Mouse (Mus musculus): ENCODE measurements at regions not wholly inside any gene's neighbourhood (a gene's known extent, or its start where the extent isn't known, plus 50 kb on each side); places are given as distances from the start of the nearest gene placed in this dataset.
A peak's percentile ranks its signal among the peaks of the same experiment; 100 is the strongest.
"Not testable (repeated sequence)": the region's sequence is repeated elsewhere in the genome, so short reads cannot be mapped to it uniquely, and the experiment has no call there.

DNA sequence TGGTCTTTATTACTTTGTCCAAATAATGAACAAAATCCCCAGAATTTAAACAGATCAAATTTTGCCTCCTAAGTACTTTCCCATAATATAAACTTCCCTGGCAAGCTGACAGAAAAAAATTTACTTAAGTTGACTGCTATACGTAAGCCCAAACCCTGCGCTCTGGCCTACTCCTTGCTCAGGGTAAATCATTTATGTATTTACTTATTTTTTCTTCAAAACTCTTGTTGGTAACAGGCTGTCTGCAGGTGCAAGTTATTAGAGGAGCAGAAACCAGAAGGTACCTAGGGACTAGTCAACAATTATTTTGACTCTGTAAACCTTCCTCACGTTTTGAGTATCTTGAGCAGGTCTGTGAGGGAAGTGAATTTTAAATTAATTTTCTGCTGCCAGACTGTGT is 2615.7 kb downstream of the Poteg start:
- H3K4me1 ChIP-seq (ENCODE audit: control insufficient read depth, insufficient read depth, low read length) = no peaks in the 10 kb centered on the region
- TF ChIP-seq CTCF (IDR thresholded peaks at IDR 0.05; ENCODE audit: borderline replicate concordance, insufficient read depth, low read depth, low read length) (no peak), POLR2A (IDR thresholded peaks at IDR 0.05; ENCODE audit: borderline replicate concordance, insufficient read depth, low read length) (no peak)
- H3K27me3 ChIP-seq (ENCODE audit: control insufficient read depth, insufficient read depth, low read length) = no peaks in the 10 kb centered on the region
- no peak for DNase-seq
- no peak overlapping the region for H3K4me3 ChIP-seq (replicated peaks; ENCODE audit: insufficient read depth, low read depth, low read length)
- H3K27ac ChIP-seq (ENCODE audit: insufficient read depth, low read length) = no peak overlapping the region
- WGBS = 86% methylated on average over 3 of the region's 3 CpGs

DNA sequence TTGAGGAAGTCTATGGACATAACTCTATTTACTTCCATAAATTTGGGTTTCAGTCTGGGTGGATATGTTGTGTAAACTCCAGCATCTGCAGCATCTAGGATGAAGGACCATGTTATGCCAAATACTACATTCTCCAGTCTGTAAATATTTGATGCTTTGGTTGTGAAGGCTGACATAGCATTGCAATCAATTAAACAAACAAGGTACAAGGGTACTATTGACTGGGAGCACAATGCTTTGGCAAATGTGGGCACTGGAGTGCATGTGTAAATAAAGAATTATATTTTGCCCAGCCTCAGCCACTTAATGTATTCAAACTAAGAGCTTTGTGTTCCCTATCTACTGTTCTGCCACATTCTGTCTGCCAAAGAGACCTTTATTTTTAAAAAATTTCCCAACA is 2630.3 kb downstream of the Poteg start:
- H3K27me3 ChIP-seq (ENCODE audit: control insufficient read depth, insufficient read depth, low read length) = no peaks in the 10 kb centered on the region
- DNase-seq = no peak
- H3K4me1 ChIP-seq (ENCODE audit: control insufficient read depth, insufficient read depth, low read length) = no peaks in the 10 kb centered on the region
- no peak for TF ChIP-seq POLR2A (IDR thresholded peaks at IDR 0.05; ENCODE audit: borderline replicate concordance, insufficient read depth, low read length)
- no peak for TF ChIP-seq CTCF (IDR thresholded peaks at IDR 0.05; ENCODE audit: borderline replicate concordance, insufficient read depth, low read depth, low read length)
- no peak overlapping the region for H3K4me3 ChIP-seq (replicated peaks; ENCODE audit: insufficient read depth, low read depth, low read length)
- H3K27ac ChIP-seq (ENCODE audit: insufficient read depth, low read length) = no peak overlapping the region

GRCm38 (mm10) chr8:30127766-30128165 is 2680.3 kb downstream of the Poteg start:
- WGBS = 81% methylated on average over 3 of the region's 3 CpGs
- TF ChIP-seq POLR2A (IDR thresholded peaks at IDR 0.05; ENCODE audit: borderline replicate concordance, insufficient read depth, low read length) (no peak), CTCF (IDR thresholded peaks at IDR 0.05; ENCODE audit: borderline replicate concordance, insufficient read depth, low read depth, low read length) (no peak)
- Histone ChIP-seq H3K4me1 (ENCODE audit: control insufficient read depth, insufficient read depth, low read length) (no peaks in the 10 kb centered on the region), H3K4me3 (replicated peaks; ENCODE audit: insufficient read depth, low read depth, low read length) (no peak overlapping the region), H3K27ac (ENCODE audit: insufficient read depth, low read length) (no peak overlapping the region), H3K27me3 (ENCODE audit: control insufficient read depth, insufficient read depth, low read length) (no peaks in the 10 kb centered on the region)
- DNase-seq = no peak

GRCm38 (mm10) chr8:30134999-30135398 is 2687.5 kb downstream of the Poteg start:
- Histone ChIP-seq H3K4me1 (ENCODE audit: control insufficient read depth, insufficient read depth, low read length) (no peaks in the 10 kb centered on the region), H3K27ac (ENCODE audit: insufficient read depth, low read length) (no peak overlapping the region), H3K27me3 (ENCODE audit: control insufficient read depth, insufficient read depth, low read length) (no peaks in the 10 kb centered on the region), H3K4me3 (replicated peaks; ENCODE audit: insufficient read depth, low read depth, low read length) (no peak overlapping the region)
- peak in 1 of 2 experiments; percentile 2 for DNase-seq
- 84% methylated on average over 6 of the region's 6 CpGs for WGBS
- TF ChIP-seq CTCF (IDR thresholded peaks at IDR 0.05; ENCODE audit: borderline replicate concordance, insufficient read depth, low read depth, low read length) (no peak), POLR2A (IDR thresholded peaks at IDR 0.05; ENCODE audit: borderline replicate concordance, insufficient read depth, low read length) (no peak)

DNA sequence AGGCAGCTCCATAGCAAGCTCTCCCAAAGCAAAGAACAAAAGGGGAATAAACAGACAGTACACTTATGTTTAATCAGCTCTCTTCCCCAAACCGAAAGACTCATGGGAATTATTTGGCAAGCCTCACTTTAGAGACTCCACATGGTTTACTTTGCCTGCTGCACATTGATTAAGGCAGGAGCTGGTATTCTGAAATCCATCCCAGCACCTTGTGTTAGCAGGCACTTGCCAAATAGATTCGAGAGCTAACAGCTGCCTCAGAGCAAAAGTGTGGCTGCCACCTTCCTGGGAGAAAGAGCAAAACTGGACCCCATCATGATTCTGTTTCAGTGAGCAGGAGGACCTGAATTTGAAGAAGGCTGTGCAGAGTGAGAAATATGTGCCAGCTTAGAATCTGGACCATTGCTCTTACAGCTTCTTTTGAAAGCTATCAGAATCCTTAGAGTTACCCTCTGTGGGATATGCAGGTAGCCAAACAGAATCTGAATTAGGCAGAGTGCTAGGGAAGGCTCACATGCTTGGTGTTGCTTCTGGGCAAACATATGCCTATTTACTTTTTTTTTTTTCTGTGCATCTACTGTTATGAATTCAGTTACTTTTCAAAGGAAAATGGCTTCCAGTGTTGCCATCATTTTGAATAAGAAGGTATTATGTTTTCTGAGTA is 2703.8 kb downstream of the Poteg start:
- DNase-seq = no peak
- H3K27me3 ChIP-seq (ENCODE audit: control insufficient read depth, insufficient read depth, low read length) = no peaks in the 10 kb centered on the region
- no peak overlapping the region for H3K27ac ChIP-seq (ENCODE audit: insufficient read depth, low read length)
- H3K4me3 ChIP-seq (replicated peaks; ENCODE audit: insufficient read depth, low read depth, low read length) = no peak overlapping the region
- no peak for TF ChIP-seq CTCF (IDR thresholded peaks at IDR 0.05; ENCODE audit: borderline replicate concordance, insufficient read depth, low read depth, low read length)
- no peak for TF ChIP-seq POLR2A (IDR thresholded peaks at IDR 0.05; ENCODE audit: borderline replicate concordance, insufficient read depth, low read length)
- no peaks in the 10 kb centered on the region for H3K4me1 ChIP-seq (ENCODE audit: control insufficient read depth, insufficient read depth, low read length)
- 5% methylated on average over 2 of the region's 2 CpGs for WGBS

GRCm38 (mm10) chr8:30152921-30153320 is 2705.5 kb downstream of the Poteg start:
- H3K4me3 ChIP-seq (replicated peaks; ENCODE audit: insufficient read depth, low read depth, low read length) = no peak overlapping the region
- TF ChIP-seq CTCF (IDR thresholded peaks at IDR 0.05; ENCODE audit: borderline replicate concordance, insufficient read depth, low read depth, low read length) (no peak), POLR2A (IDR thresholded peaks at IDR 0.05; ENCODE audit: borderline replicate concordance, insufficient read depth, low read length) (no peak)
- H3K27ac ChIP-seq (ENCODE audit: insufficient read depth, low read length) = no peak overlapping the region
- no peak for DNase-seq
- no peaks in the 10 kb centered on the region for H3K27me3 ChIP-seq (ENCODE audit: control insufficient read depth, insufficient read depth, low read length)
- WGBS = 59% methylated on average over 4 of the region's 4 CpGs
- H3K4me1 ChIP-seq (ENCODE audit: control insufficient read depth, insufficient read depth, low read length) = no peaks in the 10 kb centered on the region

GRCm38 (mm10) chr8:30171881-30172280 is 2724.4 kb downstream of the Poteg start:
- no peaks in the 10 kb centered on the region for H3K27me3 ChIP-seq (ENCODE audit: control insufficient read depth, insufficient read depth, low read length)
- DNase-seq = peak in 1 of 2 experiments; percentile 2
- WGBS = 15% methylated on average over 1 of the region's 1 CpGs
- H3K4me3 ChIP-seq (replicated peaks; ENCODE audit: insufficient read depth, low read depth, low read length) = no peak overlapping the region
- no peak overlapping the region for H3K27ac ChIP-seq (ENCODE audit: insufficient read depth, low read length)
- TF ChIP-seq POLR2A (IDR thresholded peaks at IDR 0.05; ENCODE audit: borderline replicate concordance, insufficient read depth, low read length) (no peak), CTCF (IDR thresholded peaks at IDR 0.05; ENCODE audit: borderline replicate concordance, insufficient read depth, low read depth, low read length) (no peak)
- H3K4me1 ChIP-seq (ENCODE audit: control insufficient read depth, insufficient read depth, low read length) = no peaks in the 10 kb centered on the region

- not testable (repeated sequence) for H3K4me3 ChIP-seq (replicated peaks; ENCODE audit: insufficient read depth, low read depth, low read length); H3K27me3 ChIP-seq (ENCODE audit: control insufficient read depth, insufficient read depth, low read length); H3K27ac ChIP-seq (ENCODE audit: insufficient read depth, low read length); H3K4me1 ChIP-seq (ENCODE audit: control insufficient read depth, insufficient read depth, low read length); DNase-seq
Observed at GRCm38 (mm10) chr8:30202746-30203145, 2755.3 kb downstream of the Poteg start.
